Mouse (Mus musculus): ENCODE data around the gene Cenpx.

DNA sequence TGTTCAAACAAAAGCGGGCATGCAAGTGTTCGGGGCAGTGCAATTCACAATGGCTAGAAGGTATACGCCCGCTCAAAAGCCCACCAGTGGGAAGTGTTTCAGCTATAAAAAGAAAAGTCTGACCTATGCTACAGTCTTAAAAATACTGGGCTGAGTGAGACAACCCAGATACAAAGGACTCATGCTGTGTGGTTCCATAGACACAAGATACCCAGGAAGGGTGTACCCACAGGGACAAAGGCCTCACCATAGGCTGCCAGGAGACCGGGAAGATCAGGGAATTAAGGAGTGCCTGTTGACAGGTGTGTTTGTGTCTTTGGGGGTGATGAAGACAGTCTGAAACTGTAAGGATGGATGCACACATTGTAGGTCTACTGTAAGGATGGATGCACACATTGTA is 49.8 kb downstream of the Cenpx start:
- TF ChIP-seq GATA1 (IDR thresholded peaks at IDR 0.05; ENCODE audit: borderline replicate concordance, low read length): no peak
- no peak for TF ChIP-seq FLI1 (IDR thresholded peaks at IDR 0.05; ENCODE audit: low read length)

Measured in megakaryocyte, embryonic 14.5 days (primary cell).